9 mouse cellular contexts compared by ENCODE assay signal in genomic region chr7:16183663-16184062, GRCm38 (mm10). TPM values are rescaled to one million over a fixed set of nuclear protein-coding genes. Genes with fewer than 3 reads are reported as not detected.
A peak's percentile ranks its signal among the peaks of the same experiment; 100 is the strongest.
DNase-seq lines count a peak whose midpoint lies in the region; ATAC-seq lines count a peak whose summit lies in the region.
"Had no signal": no experiment of that assay in that cellular context is flagged by ENCODE, and none has a peak within 500 bp of the region (broad histone marks: within the 10 kb centered on the region; RNA-seq: fewer than 3 reads in every experiment).

No protein-coding gene starts in this region.

- ATAC-seq in forebrain, embryonic 11.5 days (replicated peaks; ENCODE audit: low FRiP score) = no peak
- no peak for ATAC-seq in forebrain, embryonic 12.5 days (ENCODE audit: low FRiP score)
- ATAC-seq in common myeloid progenitor, adult 5-6 weeks (replicated peaks; ENCODE audit: low read depth, poor library complexity, severe bottlenecking) = peak; percentile 85
- no peak for ATAC-seq in forebrain, embryonic 16.5 days
- no peak for ATAC-seq in midbrain, embryonic 15.5 days (replicated peaks)

- H3K27me3 ChIP-seq in forebrain, embryonic 11.5 days (ENCODE audit: control insufficient read depth, insufficient read depth, low read length) = no peaks in the 10 kb centered on the region
- H3K27me3 ChIP-seq in forebrain, embryonic 12.5 days = no peaks in the 10 kb centered on the region; the same call in 1 of the 2 replicates
- no peaks in the 10 kb centered on the region for H3K27me3 ChIP-seq in splenic B cell, adult 2 months (ENCODE audit: control insufficient read depth, insufficient read depth, low read length, poor library complexity, severe bottlenecking)
- no peaks in the 10 kb centered on the region for H3K27me3 ChIP-seq in forebrain, embryonic 16.5 days (replicated peaks; ENCODE audit: control insufficient read depth, insufficient read depth, low read length)
- no peaks in the 10 kb centered on the region for H3K27me3 ChIP-seq in midbrain, embryonic 15.5 days (replicated peaks)

- H3K4me2 ChIP-seq in forebrain, embryonic 11.5 days (ENCODE audit: low read depth, low read length, severe bottlenecking) = no peak overlapping the region
- H3K4me2 ChIP-seq in forebrain, embryonic 12.5 days = no peak overlapping the region
- no peak overlapping the region for H3K4me2 ChIP-seq in forebrain, embryonic 16.5 days (ENCODE audit: low read length)
- H3K4me2 ChIP-seq in midbrain, embryonic 15.5 days = no peak overlapping the region

- 26% methylated on average over 8 of the region's 8 CpGs for WGBS in forebrain, embryonic 11.5 days
- WGBS in forebrain, embryonic 12.5 days = 30% methylated on average over 8 of the region's 8 CpGs
- WGBS in forebrain, embryonic 16.5 days = 27% methylated on average over 8 of the region's 8 CpGs
- WGBS in midbrain, embryonic 15.5 days = 27% methylated on average over 8 of the region's 8 CpGs

- no peak overlapping the region for H3K9ac ChIP-seq in forebrain, embryonic 11.5 days (ENCODE audit: low read length)
- no peak overlapping the region for H3K9ac ChIP-seq in forebrain, embryonic 12.5 days
- no peak overlapping the region for H3K9ac ChIP-seq in forebrain, embryonic 16.5 days (replicated peaks; ENCODE audit: low read depth, low read length)
- H3K9ac ChIP-seq in midbrain, embryonic 15.5 days = no peak overlapping the region

- no peak overlapping the region for H3K4me3 ChIP-seq in forebrain, embryonic 11.5 days (ENCODE audit: low read depth, low read length)
- no peak overlapping the region for H3K4me3 ChIP-seq in forebrain, embryonic 12.5 days (replicated peaks)
- H3K4me3 ChIP-seq in forebrain, embryonic 16.5 days (replicated peaks; ENCODE audit: low read length) = no peak overlapping the region
- no peak overlapping the region for H3K4me3 ChIP-seq in midbrain, embryonic 15.5 days
- H3K4me3 ChIP-seq: heart, adult 2 months had no signal

- no peaks in the 10 kb centered on the region for H3K4me1 ChIP-seq in forebrain, embryonic 11.5 days (replicated peaks; ENCODE audit: control insufficient read depth, insufficient read depth, low read length)
- no peaks in the 10 kb centered on the region for H3K4me1 ChIP-seq in forebrain, embryonic 12.5 days
- no peaks in the 10 kb centered on the region for H3K4me1 ChIP-seq in forebrain, embryonic 16.5 days (replicated peaks; ENCODE audit: control insufficient read depth, insufficient read depth, low read length)
- no peaks in the 10 kb centered on the region for H3K4me1 ChIP-seq in midbrain, embryonic 15.5 days

- no peak overlapping the region for H3K27ac ChIP-seq in forebrain, embryonic 11.5 days (ENCODE audit: low read depth, low read length)
- H3K27ac ChIP-seq in forebrain, embryonic 12.5 days = no peak overlapping the region
- no peak overlapping the region for H3K27ac ChIP-seq in forebrain, embryonic 16.5 days (ENCODE audit: low read length)
- no peak overlapping the region for H3K27ac ChIP-seq in midbrain, embryonic 15.5 days
- H3K27ac ChIP-seq: heart, adult 2 months had no signal

- DNase-seq in forebrain, embryonic 11.5 days (ENCODE audit: low spot score) = peak; percentile 77
- peak; percentile 57 for DNase-seq in A20 (ENCODE audit: low read depth, low spot score)
- peak; percentile 91 for DNase-seq in kidney, postnatal 4 days
- peak; percentile 70 for DNase-seq in splenic B cell, adult 2 months (ENCODE audit: low read depth, low spot score)

- H3K9me3 ChIP-seq in forebrain, embryonic 11.5 days (ENCODE audit: control insufficient read depth, low read length) = no peaks in the 10 kb centered on the region
- H3K9me3 ChIP-seq in forebrain, embryonic 12.5 days = no peaks in the 10 kb centered on the region
- no peaks in the 10 kb centered on the region for H3K9me3 ChIP-seq in forebrain, embryonic 16.5 days (ENCODE audit: control insufficient read depth, low read length)
- H3K9me3 ChIP-seq in midbrain, embryonic 15.5 days = no peaks in the 10 kb centered on the region

- H3K36me3 ChIP-seq in forebrain, embryonic 11.5 days (ENCODE audit: control insufficient read depth, insufficient read depth, low read length) = peaks cover 7% of the 10 kb centered on the region; the same call in 1 of the 2 replicates
- peaks cover 49% of the 10 kb centered on the region for H3K36me3 ChIP-seq in forebrain, embryonic 12.5 days (replicated peaks)
- no peaks in the 10 kb centered on the region for H3K36me3 ChIP-seq in splenic B cell, adult 2 months (ENCODE audit: control insufficient read depth, insufficient read depth, low read length, poor library complexity, severe bottlenecking)
- peaks cover 37% of the 10 kb centered on the region for H3K36me3 ChIP-seq in forebrain, embryonic 16.5 days (ENCODE audit: control insufficient read depth, insufficient read depth)
- peaks cover 54% of the 10 kb centered on the region for H3K36me3 ChIP-seq in midbrain, embryonic 15.5 days (replicated peaks)

RNA-seq across cellular contexts. Expression of gene Meis3, which starts 8.8 kb away (rescaled TPM):
- 77.8 and 79.7 TPM in 2 replicates for polyA plus RNA-seq in forebrain, embryonic 11.5 days (2014; fragmentation: Nextera tagmentation; extraction: Ambion mirVana)
- 91.2 and 94.9 TPM in 2 replicates for polyA plus RNA-seq in forebrain, embryonic 12.5 days (2016; fragmentation: Nextera tagmentation; extraction: Ambion mirVana)
- not detected in 2 replicates for total RNA-seq in common myeloid progenitor, adult 5-6 weeks (2017)
- polyA plus RNA-seq in forebrain, embryonic 16.5 days (2015; fragmentation: Nextera tagmentation; extraction: Ambion mirVana) = 99.6 and 118 TPM in 2 replicates
- polyA plus RNA-seq in midbrain, embryonic 15.5 days (2015; fragmentation: Nextera tagmentation; extraction: Ambion mirVana) = 164 and 166 TPM in 2 replicates

RNA-seq across cellular contexts. Expression of gene Dhx34, which starts 38.2 kb away (rescaled TPM):
- polyA plus RNA-seq in forebrain, embryonic 11.5 days (2014; fragmentation: Nextera tagmentation; extraction: Ambion mirVana) = 14.3 and 16.4 TPM in 2 replicates
- 17.1 and 20.5 TPM in 2 replicates for polyA plus RNA-seq in forebrain, embryonic 12.5 days (2016; fragmentation: Nextera tagmentation; extraction: Ambion mirVana)
- 4.5 and 9.2 TPM in 2 replicates for total RNA-seq in common myeloid progenitor, adult 5-6 weeks (2017)
- 13.9 and 15.5 TPM in 2 replicates for polyA plus RNA-seq in forebrain, embryonic 16.5 days (2015; fragmentation: Nextera tagmentation; extraction: Ambion mirVana)
- 14.9 and 15.5 TPM in 2 replicates for polyA plus RNA-seq in midbrain, embryonic 15.5 days (2015; fragmentation: Nextera tagmentation; extraction: Ambion mirVana)

RNA-seq across cellular contexts. Expression of gene Slc8a2, which starts 54.0 kb away (rescaled TPM):
- 0.36 and 0.88 TPM in 2 replicates for polyA plus RNA-seq in forebrain, embryonic 11.5 days (2014; fragmentation: Nextera tagmentation; extraction: Ambion mirVana)
- 0.49 and 0.66 TPM in 2 replicates for polyA plus RNA-seq in forebrain, embryonic 12.5 days (2016; fragmentation: Nextera tagmentation; extraction: Ambion mirVana)
- 0.09 TPM in 1 of 2 replicates, not detected in the other for total RNA-seq in common myeloid progenitor, adult 5-6 weeks (2017)
- 0.72 and 1.1 TPM in 2 replicates for polyA plus RNA-seq in forebrain, embryonic 16.5 days (2015; fragmentation: Nextera tagmentation; extraction: Ambion mirVana)
- polyA plus RNA-seq in midbrain, embryonic 15.5 days (2015; fragmentation: Nextera tagmentation; extraction: Ambion mirVana) = 0.80 and 0.88 TPM in 2 replicates
